In the genomic region with DNA sequence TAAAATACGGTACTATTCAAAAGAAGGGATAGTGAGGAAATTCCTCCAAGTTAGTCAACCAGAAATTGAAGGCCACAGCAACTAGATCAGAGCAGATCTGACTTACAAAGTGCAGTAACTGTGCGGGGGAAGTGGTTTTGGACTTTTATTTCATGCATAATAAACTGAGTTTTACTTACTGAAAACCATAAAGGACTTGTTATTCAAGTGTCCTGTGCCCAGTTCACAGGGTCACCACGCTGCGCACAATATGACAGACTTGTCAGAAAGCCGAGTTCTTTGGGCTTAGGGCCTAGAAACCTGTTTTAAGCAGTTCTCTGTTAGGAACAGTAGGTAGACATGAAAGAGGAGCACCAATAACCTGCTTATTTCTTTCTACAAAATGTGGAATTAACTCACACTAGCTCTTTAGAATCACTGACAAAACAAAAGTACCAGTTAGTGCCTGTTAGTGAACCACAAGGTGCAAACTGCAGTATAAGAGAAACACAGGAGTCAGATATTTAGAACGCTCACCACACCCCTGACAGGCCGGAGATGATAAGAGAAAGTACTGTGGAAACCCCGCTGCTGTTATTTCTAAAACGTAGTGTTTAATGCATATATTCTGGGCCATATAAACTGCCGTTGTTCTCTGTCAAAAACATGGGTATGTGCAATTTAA, we compare ENCODE assay signal across 8 mouse cellular contexts. TPM values are rescaled to one million over a fixed set of nuclear protein-coding genes. Genes with fewer than 3 reads are reported as not detected.
DNase-seq lines count a peak whose midpoint lies in the region; ATAC-seq and TF ChIP-seq lines count a peak whose summit lies in the region.

Gene Slc25a21, minus strand, starts transcription at position 110 of the 664 bp plus-strand sequence.

- H3K4me1 ChIP-seq in lung, embryonic 14.5 days (ENCODE audit: insufficient read depth), result no peaks in the 10 kb centered on the region
- peaks cover 8% of the 10 kb centered on the region; the same call in 1 of the 2 replicates for H3K4me1 ChIP-seq in embryonic facial prominence, embryonic 15.5 days
- H3K4me1 ChIP-seq in limb, embryonic 12.5 days (replicated peaks), result no peaks in the 10 kb centered on the region; the same call in 1 of the 2 replicates
- peaks cover 6% of the 10 kb centered on the region for H3K4me1 ChIP-seq in small intestine, adult 2 months (ENCODE audit: control insufficient read depth, insufficient read depth, insufficient read length, low read length)

- no peak for DNase-seq in lung, embryonic 14.5 days
- no peak for DNase-seq in lung, postnatal 25 days (ENCODE audit: low spot score)
- no peak for DNase-seq in cerebellum, adult 11 months
- no peak for DNase-seq in gastrocnemius, adult 8-10 months (ENCODE audit: low spot score in 2 of 2)
- DNase-seq in right cerebral cortex, adult 2 months (ENCODE audit: low spot score in 2 of 2), result no peak

- no peak for TF ChIP-seq POLR2A in small intestine, adult 2 months (IDR thresholded peaks at IDR 0.05; ENCODE audit: low read depth, low read length)

- H3K4me3 ChIP-seq in lung, embryonic 14.5 days (ENCODE audit: low read depth, low read length), result peak within 1 kb of the TSS; percentile 53
- peak within 1 kb of the TSS; percentile 50 for H3K4me3 ChIP-seq in embryonic facial prominence, embryonic 15.5 days (replicated peaks)
- H3K4me3 ChIP-seq in limb, embryonic 12.5 days (replicated peaks), result peak within 1 kb of the TSS; percentile 52
- H3K4me3 ChIP-seq in small intestine, adult 2 months (ENCODE audit: low read depth, low read length), result peak within 1 kb of the TSS; percentile 60

- peak within 1 kb of the TSS; percentile 42; the same call in 1 of the 2 replicates for H3K27ac ChIP-seq in lung, embryonic 14.5 days (ENCODE audit: low read depth)
- no peak within 1 kb of the TSS for H3K27ac ChIP-seq in embryonic facial prominence, embryonic 15.5 days (replicated peaks)
- H3K27ac ChIP-seq in limb, embryonic 12.5 days, result no peak within 1 kb of the TSS
- H3K27ac ChIP-seq in small intestine, adult 2 months (ENCODE audit: insufficient read depth, low read depth, low read length), result no peak within 1 kb of the TSS

- no peak for ATAC-seq in lung, embryonic 14.5 days (ENCODE audit: insufficient read depth)
- no peak for ATAC-seq in embryonic facial prominence, embryonic 15.5 days (ENCODE audit: insufficient number of reproducible peaks, low FRiP score, low TSS enrichment, low read depth)
- no peak for ATAC-seq in limb, embryonic 12.5 days (ENCODE audit: insufficient number of reproducible peaks, insufficient read depth, low FRiP score, low TSS enrichment, low read depth)

- H3K36me3 ChIP-seq in lung, embryonic 14.5 days (ENCODE audit: insufficient read depth), result no peaks in the 10 kb centered on the region
- no peaks in the 10 kb centered on the region for H3K36me3 ChIP-seq in embryonic facial prominence, embryonic 15.5 days
- H3K36me3 ChIP-seq in limb, embryonic 12.5 days, result no peaks in the 10 kb centered on the region
- no peaks in the 10 kb centered on the region for H3K36me3 ChIP-seq in small intestine, adult 2 months (ENCODE audit: control insufficient read depth, insufficient read depth, low read length)

- 60% methylated on average over 10 of the region's 10 CpGs for WGBS in lung, embryonic 14.5 days
- WGBS in embryonic facial prominence, embryonic 15.5 days, result 76% methylated on average over 10 of the region's 10 CpGs
- 68% methylated on average over 10 of the region's 10 CpGs for WGBS in limb, embryonic 12.5 days
- 71% methylated on average over 10 of the region's 10 CpGs for WGBS in small intestine, adult 2 months

- peak within 1 kb of the TSS; percentile 60 for H3K9ac ChIP-seq in lung, embryonic 14.5 days
- H3K9ac ChIP-seq in embryonic facial prominence, embryonic 15.5 days, result 0 out of 2 replicates have a peak within 1 kb of the TSS, but pooled peaks have one; percentile 9
- H3K9ac ChIP-seq in limb, embryonic 12.5 days (replicated peaks), result peak within 1 kb of the TSS; percentile 61

- no peaks in the 10 kb centered on the region for H3K9me3 ChIP-seq in lung, embryonic 14.5 days (ENCODE audit: low read depth, low read length)
- H3K9me3 ChIP-seq in embryonic facial prominence, embryonic 15.5 days (replicated peaks), result no peaks in the 10 kb centered on the region
- H3K9me3 ChIP-seq in limb, embryonic 12.5 days, result no peaks in the 10 kb centered on the region

- no peak for TF ChIP-seq CTCF in lung, embryonic 14.5 days (IDR thresholded peaks at IDR 0.05; ENCODE audit: low read depth)
- no peak for TF ChIP-seq CTCF in small intestine, adult 2 months (IDR thresholded peaks at IDR 0.05; ENCODE audit: extremely low read depth, insufficient read length, insufficient replicate concordance, low read depth, low read length)

- H3K4me2 ChIP-seq in lung, embryonic 14.5 days, result peak within 1 kb of the TSS; percentile 89
- peak within 1 kb of the TSS; percentile 89 for H3K4me2 ChIP-seq in embryonic facial prominence, embryonic 15.5 days (replicated peaks)
- peak within 1 kb of the TSS; percentile 79 for H3K4me2 ChIP-seq in limb, embryonic 12.5 days

- H3K27me3 ChIP-seq in lung, embryonic 14.5 days (ENCODE audit: insufficient read depth, low read length), result peaks cover 13% of the 10 kb centered on the region
- peaks cover 18% of the 10 kb centered on the region for H3K27me3 ChIP-seq in embryonic facial prominence, embryonic 15.5 days
- peaks cover 32% of the 10 kb centered on the region for H3K27me3 ChIP-seq in limb, embryonic 12.5 days
- H3K27me3 ChIP-seq in small intestine, adult 2 months (ENCODE audit: control insufficient read depth, insufficient read depth, low read length), result peaks cover 17% of the 10 kb centered on the region

RNA-seq across cellular contexts. Expression of gene Slc25a21, which starts in this region (rescaled TPM):
- polyA plus RNA-seq in lung, embryonic 14.5 days (2014; fragmentation: Nextera tagmentation; extraction: Ambion mirVana), result 0.13 and 0.14 TPM in 2 replicates
- polyA plus RNA-seq in embryonic facial prominence, embryonic 15.5 days (2015; fragmentation: Nextera tagmentation; extraction: Ambion mirVana), result 0.56 and 0.84 TPM in 2 replicates
- polyA plus RNA-seq in limb, embryonic 12.5 days (2016; fragmentation: Nextera tagmentation; extraction: Ambion mirVana), result 1.1 and 1.3 TPM in 2 replicates
- 0.03 TPM in 1 of 2 replicates, not detected in the other for polyA plus RNA-seq in small intestine, adult 2 months (2012; rRNA removed)
- total RNA-seq in gastrocnemius, adult 8-10 months (2022), result under 1 TPM in 1 of 4 experiments, not detected in 3; 0.36 TPM

Comparison
In these comparisons a context has a peak if more than half of its experiments do, and no peak if none do; other contexts are left out.
1. H3K9ac ChIP-seq: peak in every context shown above with its lines; median percentile 61 in limb, embryonic 12.5 days; 60 in lung, embryonic 14.5 days; 9 in embryonic facial prominence, embryonic 15.5 days.